Mouse (Mus musculus) left cerebral cortex, adult 8-10 months (tissue): ENCODE results near the gene Stab1. TPM values are rescaled to one million over a fixed set of nuclear protein-coding genes. Genes with fewer than 3 reads are reported as not detected.

Experiments used
- DNase-seq, 2 experiments: peaks; one replicate each; pipeline ENCODE4 v3.0.0; 2022; ENCODE audit warnings: low spot score in 2 of 2
- total RNA-seq, 4 experiments: library from RNA; stranded (reverse); gene quantifications; 2 replicates each; pipeline ENCODE4 v1.2.4; 2022

Stab1 gene
- total RNA-seq, 4 experiments from 2014 or later = 18.7 to 28.1 (median 22.2) TPM

DNA sequence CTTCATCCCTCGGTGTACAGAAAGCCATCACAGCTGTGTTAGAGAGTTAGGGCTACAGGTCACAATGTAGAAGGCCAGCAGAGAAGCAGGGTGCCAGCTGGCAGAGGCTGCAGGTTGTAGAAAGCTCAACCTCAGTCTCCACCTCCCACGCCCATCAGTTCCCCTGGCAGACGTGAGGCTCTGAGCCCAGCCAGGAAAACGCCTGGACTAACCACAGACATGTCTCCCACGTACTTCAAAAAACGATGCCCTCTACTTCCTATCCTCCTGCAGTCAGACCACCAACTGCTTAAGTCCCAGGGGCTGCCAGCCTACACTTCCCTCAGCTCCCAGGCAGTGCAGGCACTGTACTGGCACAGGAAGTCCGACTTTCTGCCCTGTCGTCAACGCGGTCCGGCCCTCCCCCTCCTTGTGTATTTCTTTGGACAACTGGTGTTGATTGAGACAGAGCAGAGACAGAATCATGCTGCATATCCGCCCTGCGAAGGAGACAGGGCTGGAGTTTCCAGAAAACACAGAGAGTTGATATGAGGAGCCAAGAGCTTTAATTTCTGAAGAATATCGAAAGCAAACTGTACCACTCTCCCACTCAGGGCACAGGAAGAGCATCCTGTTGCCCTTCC is 26.6 kb upstream of the Stab1 start:
- DNase-seq = no peak

DNA sequence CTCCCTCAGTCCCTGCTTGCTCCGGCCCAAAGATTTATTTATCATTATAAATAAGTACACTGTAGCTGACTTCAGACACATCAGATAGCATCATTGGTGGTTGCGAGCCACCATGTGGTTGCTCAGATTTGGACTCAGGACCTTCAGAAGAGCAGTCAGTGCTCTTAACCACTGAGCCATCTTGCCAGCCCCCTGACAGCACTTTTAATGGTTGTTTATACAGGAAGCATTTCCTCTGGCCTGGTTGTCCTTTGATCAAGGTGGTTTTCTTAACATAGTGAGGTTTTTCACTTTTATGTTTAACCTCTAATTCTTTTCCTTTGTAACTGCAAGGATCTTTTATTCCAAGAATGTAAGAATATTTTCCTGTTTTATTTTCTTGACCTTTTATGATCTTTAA is 26.0 kb upstream of the Stab1 start:
- no peak for DNase-seq

- DNase-seq = no peak
These were observed 25.4 kb upstream of the Stab1 start for GRCm38 (mm10) chr14:31193791-31194190.

GRCm38 (mm10) chr14:31191936-31192335 is 23.5 kb upstream of the Stab1 start:
- DNase-seq = no peak

DNA sequence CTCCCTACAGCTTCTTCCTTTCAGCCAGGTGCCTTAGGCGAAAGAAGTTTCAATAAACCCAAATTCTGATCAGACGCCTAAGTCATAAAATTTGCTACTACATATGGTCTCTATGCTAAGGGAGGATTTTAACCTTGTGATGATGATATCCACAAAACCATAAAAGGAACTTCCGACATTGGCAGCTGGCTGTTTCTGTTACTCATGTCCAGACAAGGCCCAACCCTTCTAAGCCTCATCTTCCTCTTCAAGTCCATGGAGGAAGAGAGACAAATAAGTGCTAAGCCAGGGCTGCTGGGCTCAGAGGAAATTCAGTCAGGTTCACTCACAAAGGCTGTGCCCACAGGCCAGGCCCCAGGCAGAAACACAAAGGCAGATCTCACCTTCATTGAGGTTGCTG is 20.9 kb upstream of the Stab1 start:
- no peak for DNase-seq

DNA sequence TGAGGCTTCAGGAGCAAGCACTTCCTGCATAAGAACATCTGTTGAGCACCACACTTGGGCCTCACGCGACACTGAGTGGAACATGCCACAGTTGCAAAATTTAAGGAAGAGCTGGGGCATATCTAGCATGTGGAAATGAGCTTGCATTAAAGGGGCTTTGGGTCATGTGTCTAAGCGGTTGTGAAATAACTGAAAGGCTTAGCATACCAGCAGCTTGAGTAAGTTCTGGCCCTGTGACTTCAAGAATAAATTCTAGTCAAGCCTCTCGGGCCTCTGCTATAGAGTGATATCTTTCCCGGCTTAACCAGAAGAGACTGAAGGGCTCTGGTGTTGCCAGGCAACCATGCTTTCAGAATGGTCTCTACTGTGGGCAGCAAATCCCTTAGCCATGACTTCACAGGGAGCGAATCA is 20.3 kb upstream of the Stab1 start:
- no peak for DNase-seq

- DNase-seq = no peak
These were observed 18.2 kb upstream of the Stab1 start for GRCm38 (mm10) chr14:31186656-31187055.

DNA sequence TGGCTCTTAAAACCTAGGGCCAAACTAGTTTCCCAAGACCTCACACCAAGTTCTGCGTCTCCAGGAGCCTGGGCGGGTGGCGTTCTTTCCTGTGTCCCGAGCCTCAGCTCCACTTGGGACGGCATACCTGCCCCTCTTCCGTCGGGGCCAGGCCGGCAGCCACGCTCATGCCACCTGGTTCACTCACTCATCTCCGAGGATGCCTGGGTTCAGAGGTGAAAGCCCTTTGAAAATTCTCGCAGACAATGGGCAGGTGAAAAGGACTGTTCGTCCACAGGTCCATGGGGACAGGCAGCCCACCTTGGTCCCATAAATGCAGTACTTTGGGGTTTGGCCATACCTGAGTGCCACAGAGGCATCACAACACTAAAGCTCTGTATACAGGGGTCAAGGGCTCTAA is 15.8 kb upstream of the Stab1 start:
- no peak for DNase-seq

DNA sequence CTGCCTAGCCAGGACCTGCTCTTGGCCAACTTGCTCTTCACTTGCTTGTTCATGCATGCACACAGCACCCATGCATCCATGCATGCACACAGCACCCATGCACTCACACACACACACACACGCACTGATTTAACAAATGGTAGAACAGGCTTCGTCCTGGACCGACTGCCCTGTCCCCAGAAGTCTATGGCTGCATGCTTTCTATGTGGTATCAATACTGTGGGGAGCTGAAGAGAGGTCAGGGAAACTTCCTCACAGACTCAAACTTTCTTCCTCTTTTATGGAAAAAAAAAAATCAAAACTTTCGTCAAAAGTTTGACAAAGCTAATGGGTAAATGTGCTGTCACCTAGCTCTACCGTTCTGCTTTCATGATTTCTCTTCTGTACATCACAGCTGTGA is 15.1 kb upstream of the Stab1 start:
- DNase-seq = no peak

- DNase-seq = no peak
These were observed 14.4 kb upstream of the Stab1 start for GRCm38 (mm10) chr14:31182786-31183290.

GRCm38 (mm10) chr14:31181512-31181911 is 13.1 kb upstream of the Stab1 start:
- DNase-seq = no peak

DNA sequence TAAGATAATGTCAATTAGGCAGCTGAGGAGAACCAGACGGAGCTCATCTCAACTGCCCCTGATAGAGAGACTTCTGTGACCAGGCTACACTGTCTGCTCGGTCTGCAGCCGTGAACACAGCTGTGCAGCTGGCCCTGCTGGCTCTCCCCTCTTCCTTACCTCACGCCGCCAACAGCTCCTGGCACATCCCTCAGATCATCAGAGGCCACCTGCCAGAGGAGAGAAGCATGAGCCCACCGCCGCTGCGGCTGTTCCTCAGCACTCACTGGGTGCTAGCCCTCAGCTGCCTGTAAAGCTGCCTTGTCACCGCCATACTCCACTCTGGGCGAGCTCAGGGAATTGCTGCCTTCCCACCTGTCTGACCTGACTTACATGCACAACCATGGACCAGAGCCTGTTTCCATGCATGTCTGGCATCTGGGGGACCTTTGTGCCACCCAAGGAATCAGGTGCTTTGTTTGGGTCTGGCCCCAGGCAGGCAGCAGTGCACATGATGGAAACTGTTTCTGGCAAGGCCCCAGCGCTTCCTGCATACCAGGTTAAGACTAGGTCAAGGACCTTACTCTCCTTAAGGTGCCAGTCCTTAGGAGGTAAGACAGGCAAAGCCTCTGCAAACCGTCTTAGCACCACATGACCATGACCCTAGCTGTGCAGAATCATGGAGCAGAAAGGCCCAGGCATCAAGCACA is 11.4 kb upstream of the Stab1 start:
- DNase-seq = no peak

DNA sequence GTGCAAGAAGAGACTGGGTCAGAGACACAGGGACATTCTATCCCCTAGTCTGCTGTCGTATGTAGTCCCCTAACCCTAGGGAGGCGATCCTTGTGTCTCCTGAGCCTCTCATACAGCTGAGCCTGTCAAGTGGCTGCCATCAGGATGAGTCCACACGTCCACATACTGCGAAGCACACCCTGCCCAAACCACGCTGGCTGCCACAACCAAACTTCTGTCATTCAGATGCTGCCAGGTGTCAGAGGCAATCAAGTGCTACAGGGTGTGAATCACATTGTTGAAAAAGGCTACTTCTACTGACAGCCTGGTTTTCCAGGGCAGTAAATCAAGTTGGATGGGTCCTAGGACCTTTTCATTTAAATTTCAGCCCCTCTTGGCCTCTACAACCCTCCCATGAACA is 9.3 kb upstream of the Stab1 start:
- DNase-seq = no peak

- DNase-seq = no peak
These were observed 8.8 kb upstream of the Stab1 start for GRCm38 (mm10) chr14:31177287-31177686.

- no peak for DNase-seq
These were observed 5.1 kb upstream of the Stab1 start for GRCm38 (mm10) chr14:31173537-31173936.

GRCm38 (mm10) chr14:31172781-31173455 is 4.5 kb upstream of the Stab1 start:
- no peak for DNase-seq

GRCm38 (mm10) chr14:31171821-31172220 is 3.4 kb upstream of the Stab1 start:
- DNase-seq = no peak

GRCm38 (mm10) chr14:31171386-31171785 is 2.9 kb upstream of the Stab1 start:
- no peak for DNase-seq

DNA sequence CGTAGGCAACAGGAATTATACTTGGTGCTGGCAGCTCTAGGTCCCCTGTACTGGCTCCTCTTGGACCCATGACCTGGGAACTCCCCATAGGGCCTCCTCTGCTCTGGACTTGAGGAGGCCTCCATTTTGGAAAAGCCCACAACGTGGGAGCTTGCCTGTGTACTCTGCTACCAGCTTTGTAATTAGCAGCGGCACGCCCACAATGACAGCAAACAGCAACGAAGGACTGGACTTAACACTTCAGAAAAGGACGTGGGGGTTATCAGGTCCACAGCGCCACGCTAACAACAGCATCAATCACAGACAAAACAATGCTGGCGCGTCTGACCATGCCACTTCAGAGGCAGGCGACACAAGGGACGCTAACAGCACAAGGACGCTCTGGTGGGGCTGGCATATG is 2.5 kb upstream of the Stab1 start:
- DNase-seq = no peak

DNA sequence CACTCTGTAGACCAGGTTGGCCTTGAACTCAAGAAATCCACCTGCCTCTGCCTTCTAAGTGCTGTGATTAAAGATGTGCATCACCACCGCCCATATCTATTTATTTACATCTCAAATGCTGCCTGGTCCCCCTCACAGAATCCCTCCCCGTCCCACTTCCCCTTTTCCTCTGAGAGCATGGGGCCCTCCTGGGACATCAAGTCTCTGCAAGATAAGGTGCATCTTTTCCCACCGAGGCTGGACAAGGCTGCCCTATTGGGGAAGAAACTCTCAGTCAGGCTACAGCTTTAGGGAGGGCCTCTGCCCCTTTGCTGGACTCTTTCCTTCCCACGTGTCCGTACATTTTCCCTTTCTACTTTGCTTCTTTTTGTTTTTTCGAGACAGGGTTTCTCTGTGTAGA is 1.1 kb upstream of the Stab1 start:
- no peak for DNase-seq

- DNase-seq = no peak
These were observed 1.6 kb downstream of the Stab1 start for GRCm38 (mm10) chr14:31166827-31167226.

DNA sequence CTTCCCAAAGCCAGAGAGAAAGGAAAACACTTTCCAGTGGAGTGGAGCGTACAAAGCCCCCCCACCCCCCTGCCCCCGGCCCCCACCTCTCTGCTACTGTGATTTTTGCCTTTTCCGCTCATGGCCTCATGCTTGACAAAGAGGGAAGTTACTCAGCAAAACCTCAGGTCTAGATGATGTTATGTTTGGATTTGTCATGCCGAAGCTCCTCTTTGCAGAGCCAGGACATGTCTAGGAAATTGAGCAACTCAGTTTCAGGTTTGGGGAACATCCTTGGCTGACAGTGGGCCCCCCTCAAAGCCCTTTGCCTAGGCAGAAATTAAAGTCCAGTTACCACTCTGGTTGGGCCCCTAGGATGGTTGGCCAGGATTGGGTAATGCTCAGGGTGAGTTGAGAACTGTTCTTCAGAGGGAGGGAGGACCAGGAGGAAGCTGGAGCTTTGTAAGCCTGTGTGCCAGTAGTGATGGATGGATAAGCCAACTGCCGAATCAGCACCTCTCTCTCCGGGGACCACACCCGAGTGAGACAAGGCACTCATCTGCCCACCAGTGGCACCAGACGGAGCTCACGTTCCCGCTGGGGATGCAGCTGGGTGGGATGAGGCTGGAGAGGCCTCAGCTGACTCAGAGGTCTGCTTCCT is 2.3 kb downstream of the Stab1 start:
- no peak for DNase-seq
